Mouse (Mus musculus): Measurements from ENCODE around the gene Adamts18.

Gene Adamts18

DNA sequence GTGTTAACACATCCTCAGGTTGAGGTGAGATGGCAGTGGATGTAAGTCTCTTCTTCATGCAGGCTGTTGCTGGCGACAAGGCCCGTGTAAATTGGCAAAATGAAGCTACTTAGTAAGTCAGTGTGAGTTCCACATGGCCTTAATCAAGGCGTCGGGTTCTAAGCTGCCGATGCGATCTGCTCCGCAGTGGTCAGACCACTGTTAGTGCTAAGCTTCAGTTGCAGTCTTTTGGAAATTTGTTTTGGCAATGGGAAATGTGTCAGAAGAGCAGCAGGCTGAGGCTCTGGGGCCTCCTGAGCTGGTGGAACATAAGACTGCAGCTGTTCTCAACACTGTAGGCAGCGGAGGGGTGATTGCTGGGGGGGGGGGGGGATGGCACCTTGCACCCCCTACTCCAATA is 182.6 kb downstream of the Adamts18 start:
- no peak for DNase-seq (ENCODE audit: low read depth, low spot score)

GRCm38 (mm10) chr8:113665036-113665435 is 183.5 kb downstream of the Adamts18 start:
- no peak for DNase-seq (ENCODE audit: low read depth, low spot score)

GRCm38 (mm10) chr8:113664544-113664943 is 184.0 kb downstream of the Adamts18 start:
- peak; percentile 79 for DNase-seq (ENCODE audit: low read depth, low spot score)

DNA sequence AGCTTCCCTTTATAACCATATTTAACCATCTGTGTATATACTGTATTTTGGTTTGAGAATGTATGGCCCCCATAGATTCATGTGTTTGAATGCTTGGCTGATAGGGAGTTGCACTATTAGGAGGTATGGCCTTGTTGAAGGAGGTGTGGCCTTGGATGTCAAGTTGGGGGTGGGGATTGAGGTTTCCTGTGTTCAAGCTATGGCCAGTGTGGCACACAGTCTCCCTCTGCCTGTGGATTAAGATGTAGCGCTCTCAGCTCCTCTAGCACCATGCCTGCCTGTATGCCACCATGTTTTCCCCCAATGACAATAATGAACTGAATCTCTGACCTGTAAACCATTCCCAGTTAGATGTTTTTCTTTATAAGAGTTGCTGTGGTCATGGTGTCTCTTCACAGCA is 188.4 kb downstream of the Adamts18 start:
- peak; percentile 55 for DNase-seq (ENCODE audit: low read depth, low spot score)

DNA sequence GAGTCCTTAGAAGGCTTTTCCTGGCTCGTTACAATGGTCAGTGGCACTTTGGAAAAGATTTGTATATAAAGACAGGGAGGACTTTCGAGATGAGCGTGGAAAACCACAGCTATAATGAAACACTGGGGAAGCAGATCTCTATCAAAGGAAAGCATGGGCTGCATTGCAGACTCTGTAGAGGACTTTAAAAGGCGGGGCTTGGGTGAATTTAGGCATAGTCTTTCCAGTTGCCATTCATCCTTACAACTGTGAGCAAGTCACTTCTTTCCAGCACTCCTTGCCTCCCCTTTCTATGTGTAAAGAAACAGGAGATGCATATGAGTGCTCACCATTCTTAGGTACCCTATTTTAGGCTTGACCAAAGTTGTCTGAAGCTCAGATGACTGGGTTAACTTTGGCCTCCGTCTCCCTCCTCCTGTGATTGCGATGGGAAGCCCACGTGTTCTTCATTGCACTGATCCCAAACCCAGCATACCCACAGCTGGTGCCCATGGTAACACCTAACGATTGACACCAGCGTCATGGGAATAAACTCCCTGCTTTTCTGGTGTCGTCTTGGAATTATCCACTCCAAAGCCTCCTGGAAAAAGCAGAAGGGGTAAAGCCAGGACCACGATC is 191.7 kb downstream of the Adamts18 start:
- DNase-seq (ENCODE audit: low read depth, low spot score): no peak

DNA sequence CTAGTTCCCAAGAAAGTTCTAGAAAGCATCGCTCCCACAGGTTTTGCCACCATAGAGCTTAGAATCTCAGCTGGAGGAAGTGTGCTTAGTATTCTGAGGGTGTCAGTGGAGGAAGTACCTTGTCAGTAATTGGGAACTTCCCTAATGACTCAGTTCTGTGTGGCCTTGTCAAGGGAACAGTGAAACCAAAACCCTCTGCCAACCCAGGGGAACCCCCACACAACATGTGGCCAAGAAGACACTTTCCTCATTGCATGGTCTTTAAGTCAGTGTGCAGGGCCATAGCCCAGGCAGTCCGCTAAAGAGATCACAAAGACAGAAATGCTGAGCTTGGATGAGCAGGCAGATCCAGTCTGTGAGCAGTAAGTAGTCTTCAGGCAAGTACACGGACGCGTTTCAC is 192.4 kb downstream of the Adamts18 start:
- no peak for DNase-seq (ENCODE audit: low read depth, low spot score)

DNA sequence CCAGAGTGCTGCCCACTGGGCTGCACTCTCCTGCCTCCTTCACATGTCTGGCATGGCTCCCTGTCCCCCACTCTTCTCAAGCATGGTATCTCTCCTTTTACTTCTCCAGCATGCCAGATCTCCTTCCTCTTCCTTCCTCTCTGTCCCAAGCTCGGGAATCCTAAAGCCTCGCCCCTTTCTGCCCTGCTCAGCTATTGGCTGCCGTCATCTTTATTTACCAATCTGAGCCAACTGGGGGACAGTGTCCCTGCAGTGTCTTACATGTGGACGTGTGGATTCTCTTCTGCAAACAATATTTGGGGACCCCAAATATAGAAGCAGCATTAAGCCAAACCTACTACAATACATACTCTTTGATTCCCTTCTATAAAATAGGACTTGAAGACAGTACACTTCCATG is 195.4 kb downstream of the Adamts18 start:
- no peak for DNase-seq (ENCODE audit: low read depth, low spot score)

- DNase-seq (ENCODE audit: low read depth, low spot score): no peak
Measured at GRCm38 (mm10) chr8:113652450-113652849, 196.1 kb downstream of the Adamts18 start.

All from ES-CJ7 (cell line).